Mouse (Mus musculus) bone marrow, adult 2 months (tissue): ENCODE results near the gene Omp.
A peak's percentile ranks its signal among the peaks of the same experiment; 100 is the strongest.

Experiments used
- CTCF ChIP-seq: fragments of 200-500 bp; IDR thresholded peaks from 2 replicates; pipeline ENCODE4 v1.5.1; 2011; ENCODE audit warnings: low read length, control low read depth; ENCODE audit not compliant: control insufficient read depth, insufficient read depth
- POLR2A ChIP-seq: fragments of 200-500 bp; IDR thresholded peaks from 2 replicates; pipeline ENCODE4 v1.6.1; 2011; ENCODE audit warnings: low read depth, mild to moderate bottlenecking, control low read depth, low read length, borderline replicate concordance; ENCODE audit not compliant: control insufficient read depth

GRCm38 (mm10) chr7:98191571-98192250, 46.4 kb upstream of the Omp start:
- no peak for TF ChIP-seq POLR2A
- TF ChIP-seq CTCF, result peak; percentile 70
